Mouse (Mus musculus) left cerebral cortex, postnatal 14 days (tissue): Measurements from ENCODE around the gene Rem1. TPM values are rescaled to one million over a fixed set of nuclear protein-coding genes. Genes with fewer than 3 reads are reported as not detected.
A peak's percentile ranks its signal among the peaks of the same experiment; 100 is the strongest.
"Not testable (repeated sequence)": the region's sequence is repeated elsewhere in the genome, so short reads cannot be mapped to it uniquely, and the experiment has no call there.

Experiments used
- DNase-seq, 2 experiments: peaks; one replicate each; pipeline ENCODE4 v3.0.0; 2021 to 2022; ENCODE audit warnings: low spot score in 2 of 2, mixed read lengths in 1 of 2
- intact Hi-C: fragments of 180-260 bp; cut with DNase I; formaldehyde crosslinking; loops from one replicate; pipeline ENCODE4 v1.15.1; 2025
- total RNA-seq, 2 experiments: library from RNA; stranded (reverse); gene quantifications; 2 replicates each; pipeline ENCODE4 v1.2.3; 2021

Rem1 gene
- total RNA-seq, 2 experiments from 2014 or later, result 0.90 to 0.99 TPM

DNA sequence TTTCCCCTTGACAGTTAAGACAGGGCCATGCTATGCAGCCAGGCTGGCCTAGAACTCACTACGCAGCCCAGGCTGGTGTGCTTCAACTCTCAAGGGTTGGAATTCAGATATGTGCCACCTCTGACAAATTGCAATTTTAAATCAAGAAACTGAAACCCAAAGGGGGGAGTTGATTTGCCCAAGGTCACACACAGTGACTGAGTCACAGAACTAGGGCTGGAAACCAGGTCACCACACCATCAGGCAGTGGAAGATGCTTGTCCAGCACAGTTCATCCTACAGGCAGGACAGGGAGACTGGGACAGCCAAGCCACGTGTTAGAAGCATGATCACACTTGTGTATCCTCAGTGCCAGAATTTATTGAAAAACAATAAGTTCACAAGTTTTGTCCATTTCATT lies 2.2 kb upstream of the Rem1 start:
- intact Hi-C loops, result no loop called here
- no peak for DNase-seq

DNA sequence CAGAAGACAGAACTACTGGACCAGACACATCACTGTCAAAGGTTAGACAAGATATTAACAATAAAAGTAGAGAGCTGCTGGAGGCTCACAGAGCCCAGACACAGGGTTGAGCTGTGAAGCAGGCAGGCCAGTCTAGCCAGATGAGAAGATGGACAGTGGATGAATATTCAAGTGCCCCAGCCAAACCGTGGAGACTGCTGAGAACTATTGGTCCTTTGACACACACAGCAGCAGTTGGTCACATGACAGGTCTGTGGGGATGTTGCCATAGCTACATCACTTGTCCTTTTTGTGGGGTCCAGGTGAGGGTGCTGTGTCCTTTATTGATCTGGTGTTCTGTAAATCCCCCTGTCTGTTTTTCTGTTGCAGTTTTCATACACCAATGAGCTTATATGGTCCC lies 1.5 kb upstream of the Rem1 start:
- intact Hi-C loops, result no loop called here
- no peak for DNase-seq

DNA sequence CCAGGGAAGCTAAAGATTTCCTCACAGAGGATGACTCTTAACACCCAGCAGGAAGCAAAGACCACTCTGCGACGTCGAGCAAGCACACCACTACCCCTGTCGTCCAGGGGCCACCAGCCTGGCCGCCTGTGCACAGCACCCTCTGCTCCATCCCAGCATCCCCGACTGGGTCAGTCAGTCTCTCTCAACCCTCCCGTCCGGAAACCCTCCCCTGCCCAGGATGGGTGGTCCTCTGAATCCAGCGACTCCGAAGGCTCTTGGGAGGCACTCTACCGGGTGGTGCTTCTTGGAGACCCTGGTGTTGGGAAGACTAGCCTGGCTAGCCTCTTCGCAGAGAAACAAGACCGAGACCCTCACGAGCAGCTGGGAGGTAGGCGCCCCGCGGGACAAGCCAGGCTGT lies 1.3 kb downstream of the Rem1 start:
- intact Hi-C loops, result no loop called here

DNA sequence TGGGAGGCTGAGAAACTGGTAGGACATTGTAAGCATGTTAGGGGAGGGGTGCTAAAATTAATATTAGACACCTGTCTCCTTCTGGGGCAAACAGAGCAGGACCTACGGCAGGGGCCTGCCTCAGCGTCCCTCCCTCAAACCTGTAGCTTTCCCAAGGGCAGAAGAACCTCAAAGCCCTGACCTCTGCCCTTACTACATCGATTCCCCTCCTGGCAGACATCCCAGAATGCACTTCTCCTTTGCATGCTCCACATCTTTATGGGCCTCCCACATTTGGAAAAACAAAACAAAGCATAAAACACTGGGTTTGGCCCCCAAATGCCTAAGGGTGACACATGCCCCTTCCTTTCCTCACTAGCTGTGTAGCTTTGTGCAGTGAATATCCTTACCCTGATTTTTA lies 2.5 kb downstream of the Rem1 start:
- no peak for DNase-seq
- intact Hi-C loops, result no loop called here

More for the DNA sequence above, 1.3 kb downstream of the Rem1 start:
- DNase-seq, result no peak

DNA sequence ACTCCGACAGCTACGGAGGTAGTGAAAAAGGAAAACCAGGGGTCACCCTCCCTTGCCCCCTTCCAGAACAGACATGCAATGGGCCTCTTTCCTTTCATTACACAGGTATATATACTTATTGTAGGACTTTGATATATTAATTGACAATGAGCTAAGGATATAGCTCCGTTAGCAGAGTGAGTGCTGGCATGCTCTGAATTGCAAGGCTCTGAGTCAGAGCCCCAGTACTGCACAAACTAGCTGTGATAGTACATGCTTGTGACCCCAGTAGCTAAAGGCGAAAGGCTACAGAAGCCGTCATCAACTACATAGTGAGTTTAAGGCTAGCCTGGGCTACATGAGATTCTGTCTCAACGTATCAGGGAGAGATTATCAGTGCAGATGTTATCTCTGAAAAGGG lies 3.2 kb downstream of the Rem1 start:
- no peak for DNase-seq
- intact Hi-C loops, result no loop called here

DNA sequence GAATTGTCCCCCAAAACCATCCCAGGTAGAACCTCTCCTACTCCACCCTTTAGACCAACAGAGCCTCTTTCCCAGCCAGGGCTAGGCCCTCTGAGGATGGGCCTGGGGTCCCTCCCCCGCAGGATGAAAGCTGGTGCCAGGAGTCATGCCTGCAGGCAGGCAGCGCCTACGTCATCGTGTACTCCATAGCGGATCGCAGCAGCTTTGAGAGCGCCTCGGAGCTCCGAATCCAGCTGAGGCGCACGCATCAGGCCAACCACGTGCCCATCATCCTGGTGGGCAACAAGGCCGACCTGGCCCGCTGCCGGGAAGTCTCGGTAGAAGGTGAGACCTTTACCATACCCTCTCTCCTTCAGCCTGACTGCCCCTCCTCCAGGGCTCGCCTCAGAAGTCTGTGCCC lies 6.6 kb downstream of the Rem1 start:
- intact Hi-C loops, result no loop called here
- no peak for DNase-seq

DNA sequence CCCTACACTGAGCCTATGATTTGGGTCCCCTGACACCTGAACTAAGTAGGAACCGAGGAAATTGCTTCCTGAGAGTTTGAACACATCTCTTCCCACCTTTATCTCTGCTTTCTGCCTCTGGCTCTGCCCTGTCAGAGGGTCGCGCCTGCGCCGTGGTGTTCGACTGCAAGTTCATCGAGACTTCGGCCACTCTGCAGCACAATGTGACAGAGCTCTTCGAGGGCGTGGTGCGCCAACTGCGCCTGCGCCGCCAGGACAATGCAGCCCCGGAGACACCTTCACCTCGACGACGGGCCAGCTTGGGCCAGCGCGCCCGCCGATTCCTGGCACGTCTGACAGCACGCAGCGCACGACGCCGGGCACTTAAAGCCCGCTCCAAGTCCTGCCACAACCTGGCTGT lies 7.6 kb downstream of the Rem1 start:
- DNase-seq, result no peak
- intact Hi-C loops, result no loop called here

DNA sequence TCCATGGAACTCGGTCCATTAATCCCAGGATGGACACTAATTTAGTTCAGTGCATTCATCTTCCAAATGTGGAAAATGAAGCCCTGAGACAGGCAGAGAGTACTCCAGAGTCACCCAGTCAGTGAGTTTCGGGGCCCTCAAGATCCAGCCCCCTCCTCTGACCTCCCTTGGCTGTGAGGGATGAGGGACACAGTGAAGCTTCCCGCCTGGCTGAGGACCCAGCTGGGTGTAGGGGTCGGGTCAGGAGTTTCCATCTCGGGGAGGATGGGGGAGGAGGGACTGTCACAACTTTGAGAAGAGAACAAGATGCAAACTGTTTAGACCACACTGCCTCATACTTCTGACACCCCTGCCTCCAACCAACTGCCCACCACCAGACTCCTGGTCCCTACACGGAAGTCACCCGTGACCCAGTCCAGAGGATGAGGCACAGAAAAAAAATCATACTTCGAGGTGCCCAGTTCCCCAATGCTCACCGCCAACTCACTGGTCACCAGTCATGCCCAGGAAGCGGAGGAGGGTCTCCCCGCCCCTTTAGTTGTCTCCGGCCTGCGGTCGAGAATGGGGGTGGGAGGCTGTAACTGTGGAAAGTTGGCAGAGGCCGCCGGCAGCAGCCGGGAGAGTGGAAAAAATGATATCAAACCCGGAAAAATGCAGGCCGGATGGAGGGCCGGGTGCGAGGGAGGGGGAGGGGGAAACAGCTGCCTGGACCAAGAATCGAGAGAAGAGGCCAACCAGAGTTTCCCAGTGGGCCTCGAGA lies 9.7 kb downstream of the Rem1 start:
- intact Hi-C loops, result no loop called here
- no peak for DNase-seq

DNA sequence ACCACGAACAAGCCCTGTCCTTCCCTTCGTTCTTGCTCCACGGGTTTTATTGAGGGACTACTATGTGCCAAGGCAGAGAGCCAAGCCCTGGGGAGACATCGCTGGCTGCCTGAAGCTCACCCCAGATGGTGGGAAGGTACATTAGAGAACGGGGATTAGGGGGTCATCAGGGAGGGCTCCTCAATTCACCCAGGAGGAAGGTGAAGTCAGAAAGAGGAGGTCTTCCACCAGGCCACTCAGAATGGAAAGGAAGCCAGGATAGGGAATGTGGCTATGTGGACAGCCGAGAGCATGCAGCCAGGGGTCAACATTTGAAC lies 10.2 kb downstream of the Rem1 start:
- intact Hi-C loops, result no loop called here
- DNase-seq, result no peak

DNA sequence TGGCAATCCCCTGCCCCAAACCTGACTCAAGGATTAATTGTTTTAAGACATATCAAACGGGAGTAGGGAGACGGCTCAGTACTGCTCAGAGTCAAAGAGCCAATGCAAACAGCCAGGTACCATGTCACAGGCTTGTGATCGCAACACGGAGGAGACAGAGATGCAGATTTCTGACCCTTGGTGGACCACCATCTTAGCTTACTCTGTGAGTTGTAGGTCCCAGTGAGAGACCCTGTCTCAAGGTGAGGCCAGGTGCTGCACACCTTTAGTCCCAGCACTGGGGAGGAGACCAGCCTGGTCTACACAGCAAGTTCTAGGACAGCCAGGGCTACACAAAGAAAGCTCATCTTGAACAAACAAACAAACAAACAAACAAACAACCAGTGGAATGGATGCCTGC lies 10.6 kb downstream of the Rem1 start:
- no peak for DNase-seq
- intact Hi-C loops, result no loop called here

DNA sequence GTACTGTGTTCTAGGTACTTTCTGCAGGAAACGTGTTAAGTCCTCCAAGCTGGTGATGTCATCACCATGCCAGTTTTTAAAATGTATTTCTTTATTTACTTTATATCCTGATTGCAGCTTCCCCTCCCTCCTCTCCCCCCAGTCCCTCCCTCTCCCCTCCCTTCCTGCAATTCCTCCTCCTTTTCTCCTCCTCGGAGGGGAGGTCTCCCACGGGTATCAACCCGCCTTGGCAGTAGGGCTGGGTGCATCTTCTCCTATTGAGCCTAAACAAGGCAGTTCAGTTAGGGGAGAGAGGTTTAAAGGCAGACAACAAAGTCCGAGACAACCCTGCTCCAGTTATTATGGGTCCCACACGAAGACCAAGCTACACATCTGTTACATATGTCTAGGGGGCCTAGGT lies 12.1 kb downstream of the Rem1 start:
- intact Hi-C loops, result no loop called here
- DNase-seq, result no peak

DNA sequence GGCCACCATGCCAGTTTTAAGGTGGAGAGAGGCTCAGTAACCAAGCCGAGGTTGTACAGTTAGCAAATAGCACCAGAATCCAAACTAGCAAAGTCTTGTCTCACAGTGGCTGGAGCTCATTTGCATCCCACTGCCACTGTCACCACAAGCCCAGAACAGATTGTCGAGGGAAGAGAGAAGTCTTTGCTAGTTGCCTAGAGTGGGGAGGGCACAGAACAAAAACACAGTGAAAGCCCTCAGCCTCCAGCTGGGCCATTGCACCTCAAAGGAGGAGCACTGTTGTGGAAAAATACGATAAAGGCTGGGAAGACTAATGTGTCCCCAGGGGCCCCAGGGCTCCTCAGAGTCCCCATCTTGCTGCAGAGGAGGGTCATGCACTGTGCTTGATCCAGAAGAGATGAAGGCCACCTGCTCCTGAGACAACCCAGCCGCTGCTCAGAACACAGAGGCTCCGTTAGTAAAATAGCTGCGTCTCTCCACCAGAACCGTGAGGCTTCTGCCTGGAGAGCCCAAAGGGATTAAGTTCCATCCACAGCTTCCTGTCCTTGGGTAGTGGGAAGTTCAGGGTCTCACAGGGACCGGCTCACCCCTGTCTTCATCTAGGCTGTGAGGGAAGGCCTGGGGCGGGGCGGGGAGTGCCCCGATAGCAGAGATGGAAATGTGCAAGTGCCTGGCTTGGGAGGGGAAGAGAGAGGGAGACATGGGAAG lies 12.8 kb downstream of the Rem1 start:
- intact Hi-C loops, result no loop called here
- no peak for DNase-seq

DNA sequence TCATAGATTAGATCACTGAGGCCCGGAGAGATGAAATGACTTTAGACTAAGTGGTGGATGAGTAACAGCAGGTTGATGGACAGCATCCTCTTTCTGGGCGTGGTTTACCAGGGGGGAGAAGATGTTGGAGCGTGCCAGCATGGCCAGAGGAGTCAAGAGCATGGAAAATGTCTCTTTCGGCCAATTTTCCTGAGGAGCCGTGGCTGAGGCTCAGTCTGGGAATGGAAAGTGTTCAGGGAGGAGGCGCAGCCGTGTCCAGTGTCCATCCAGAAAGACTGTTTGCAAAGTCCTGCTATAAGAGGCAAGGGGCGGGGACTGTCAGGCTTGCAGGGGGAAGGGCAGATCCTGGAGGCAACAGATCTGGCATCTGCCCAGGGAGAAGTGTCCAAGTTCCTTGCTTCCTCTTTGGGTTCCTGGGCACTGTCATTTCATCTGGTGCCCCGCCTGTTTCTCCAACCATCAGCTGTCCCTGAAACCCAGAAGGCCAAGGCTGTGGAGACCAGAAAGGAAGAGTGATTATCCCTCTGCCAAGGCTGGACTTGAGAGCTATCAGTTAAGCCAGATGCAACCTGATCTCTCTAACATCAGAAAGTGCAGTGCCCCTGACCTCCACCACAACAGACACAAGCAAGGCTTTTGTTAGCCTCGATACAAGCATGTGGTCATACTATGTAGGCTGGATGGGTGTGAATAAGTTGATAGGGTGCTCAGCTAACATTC lies 26.3 kb downstream of the Rem1 start:
- no peak for DNase-seq
- intact Hi-C loops, result no loop called here

DNA sequence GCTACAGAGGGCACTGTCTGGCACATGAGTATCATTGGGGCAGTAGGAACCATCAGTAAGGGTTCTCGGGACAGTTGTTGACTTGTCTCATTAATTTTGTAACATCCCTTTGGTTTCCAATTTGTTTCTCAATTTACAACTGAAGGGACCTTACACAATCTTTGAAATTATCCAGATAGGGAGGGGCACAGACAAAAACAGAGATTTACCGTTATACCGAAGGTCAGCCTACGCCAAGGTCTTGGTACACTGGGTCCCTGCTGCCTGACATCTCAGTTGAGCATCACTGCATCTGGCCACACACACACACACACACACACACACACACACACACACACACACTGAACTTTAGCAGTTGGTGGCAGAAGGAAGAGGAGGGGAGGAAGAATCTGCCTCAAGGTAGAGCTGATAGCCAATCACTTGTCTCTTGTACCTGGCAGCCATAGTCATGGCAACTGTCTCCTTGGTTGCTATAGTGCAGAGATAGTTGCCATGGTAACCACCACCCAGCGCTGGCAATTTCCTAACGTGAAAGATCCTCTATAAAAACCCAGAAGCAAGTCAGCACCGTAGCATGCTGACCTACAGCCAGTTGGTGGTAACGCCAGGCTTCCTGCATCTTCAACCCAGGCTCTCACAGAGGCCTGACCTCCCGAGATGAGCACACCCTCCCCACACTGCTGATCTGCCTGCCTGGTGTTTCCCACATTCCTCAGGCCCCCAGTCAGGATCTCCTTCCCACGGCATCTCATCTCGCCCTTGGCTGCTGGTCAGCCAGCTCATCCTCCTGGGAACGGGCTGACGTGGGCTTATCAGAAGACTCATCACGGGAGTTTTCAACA lies 27.3 kb downstream of the Rem1 start:
- DNase-seq, result peak; percentile 78 to 95
- intact Hi-C loops, result no loop called here

DNA sequence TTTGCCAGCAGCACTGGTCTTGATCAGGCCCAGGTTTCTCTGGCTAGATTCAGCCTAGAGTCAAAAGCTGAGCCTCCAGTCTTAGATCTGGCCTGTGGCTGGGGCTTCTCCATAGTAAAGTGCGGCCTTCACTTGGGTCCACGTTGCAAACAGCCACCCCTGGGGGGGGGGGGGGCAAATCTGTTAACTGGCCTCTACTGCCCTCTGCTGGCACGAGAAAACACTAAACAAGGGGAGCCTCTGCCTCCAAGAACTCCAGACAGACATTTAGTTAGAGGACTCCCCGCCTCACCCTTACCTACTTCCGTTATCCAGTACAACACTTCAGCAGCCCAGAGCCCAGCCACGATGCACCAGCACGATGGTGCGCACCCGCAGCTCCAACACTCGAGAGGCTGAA lies 30.6 kb downstream of the Rem1 start:
- intact Hi-C loops, result loop anchor here (2.0 kb wide), 1 partner anchor 43 kb away; no protein-coding TSS in a partner anchor
- no peak for DNase-seq

DNA sequence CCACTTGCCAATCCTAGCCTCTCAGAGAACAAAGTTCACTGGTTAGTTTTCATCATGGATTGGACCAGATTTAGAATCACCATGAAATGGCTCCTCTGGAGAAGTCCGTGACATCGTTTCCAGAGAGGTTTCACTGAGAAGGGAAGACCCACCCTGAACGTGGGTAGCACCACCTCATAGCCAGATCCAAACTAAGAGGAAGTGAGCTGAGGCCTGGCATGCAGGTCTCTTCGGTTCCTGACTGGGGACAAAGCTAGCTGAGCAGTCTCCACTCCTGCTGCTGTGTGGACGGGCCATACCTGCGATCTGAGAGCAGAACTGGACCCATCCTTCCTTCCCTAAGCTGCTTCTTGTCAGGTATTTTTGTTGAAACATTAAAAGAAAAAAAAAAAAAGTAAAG lies 34.4 kb downstream of the Rem1 start:
- intact Hi-C loops, result no loop called here
- DNase-seq, result no peak

DNA sequence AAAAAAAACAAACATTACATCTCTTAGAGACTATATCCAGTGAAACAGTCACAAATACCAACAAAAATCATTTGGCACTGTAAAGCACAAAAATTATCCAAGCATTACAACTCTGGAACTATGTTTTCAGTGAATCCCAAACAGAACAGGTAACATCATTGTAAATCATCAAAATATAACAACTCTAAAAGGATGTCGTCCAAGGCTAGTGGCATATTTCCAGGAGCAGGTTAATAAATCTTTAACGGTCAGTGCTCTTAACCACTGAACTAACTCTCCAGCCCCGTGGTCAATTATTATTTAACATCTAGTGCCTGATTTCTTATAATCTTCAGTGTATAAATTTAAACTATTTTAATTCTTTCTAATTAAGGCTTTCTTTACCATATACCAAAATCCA lies 39.4 kb downstream of the Rem1 start:
- intact Hi-C loops, DNase-seq: not testable (repeated sequence)

DNA sequence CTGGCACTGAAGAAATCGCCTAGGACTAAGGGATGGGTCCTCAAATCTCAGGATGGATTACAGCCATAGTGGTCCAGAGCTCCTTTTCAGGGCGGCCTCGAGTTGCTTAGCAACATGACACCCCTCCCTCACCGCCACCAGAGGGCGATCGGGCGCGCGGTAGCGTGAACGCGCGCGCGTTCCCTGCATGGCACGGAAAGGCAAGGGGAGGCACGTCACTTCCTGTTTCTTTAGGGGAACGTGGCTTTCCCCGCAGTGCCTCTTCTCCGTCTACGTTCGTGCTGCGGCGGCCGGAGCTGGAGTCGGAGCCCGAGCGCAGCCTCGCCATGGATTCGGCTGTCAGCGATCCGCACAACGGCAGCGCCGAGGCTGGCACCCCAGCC lies 42.5 kb downstream of the Rem1 start, which contains the start of gene H13:
Gene H13, plus strand, starts transcription at position 206 of the 383 bp plus-strand sequence.
- intact Hi-C loops, result no loop called here
- peak; percentile 93 for DNase-seq

DNA sequence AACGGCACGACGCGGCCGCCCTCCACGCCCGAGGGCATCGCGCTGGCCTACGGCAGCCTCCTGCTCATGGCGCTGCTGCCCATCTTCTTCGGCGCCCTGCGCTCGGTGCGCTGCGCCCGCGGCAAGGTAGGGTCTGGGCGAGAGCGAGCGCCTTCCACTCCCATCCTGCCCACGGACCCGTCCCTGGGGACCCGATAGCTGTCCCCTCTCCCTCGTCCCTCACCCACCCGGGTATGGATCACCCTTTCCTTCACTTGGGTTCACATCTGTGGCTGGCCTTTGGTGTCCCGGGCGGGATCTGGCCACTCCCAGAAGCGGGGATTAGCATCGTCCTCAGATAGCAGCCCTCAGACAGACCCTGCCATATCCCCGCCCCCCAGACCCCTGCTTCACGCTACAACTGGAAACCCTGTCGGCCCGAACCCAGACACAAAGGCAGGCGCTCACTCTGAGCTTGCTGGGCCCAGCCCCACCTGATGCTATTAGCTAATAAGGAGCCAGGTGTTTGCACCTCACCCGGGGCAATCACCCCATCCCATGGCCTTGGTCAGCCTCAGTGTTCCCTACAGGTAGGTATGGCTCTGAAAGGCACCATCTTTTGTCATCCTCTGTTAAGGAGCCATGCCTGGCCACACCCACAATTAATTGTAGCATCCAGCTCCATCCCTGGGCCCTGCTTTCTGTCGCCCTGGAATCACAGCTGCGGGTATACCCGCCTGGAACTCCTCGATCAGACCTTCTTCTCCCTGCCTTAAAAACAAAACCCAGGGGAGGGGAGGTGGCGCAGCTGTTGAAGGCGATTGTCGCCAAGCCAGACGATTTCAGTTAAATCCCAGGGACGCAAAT lies 43.1 kb downstream of the Rem1 start:
- DNase-seq, result no peak
- intact Hi-C loops, result no loop called here
